Mouse (Mus musculus): ENCODE measurements around the gene Tff1.

- TF ChIP-seq POLR2A (IDR thresholded peaks at IDR 0.05; ENCODE audit: low read depth, low read length) = no peak
- TF ChIP-seq CTCF (conservative IDR thresholded peaks at IDR 0.05; ENCODE audit: insufficient read depth, insufficient read length, low read depth, low read length) = no peak
These were observed 26.7 kb upstream of the Tff1 start for GRCm38 (mm10) chr17:31191825-31192224.
